Mouse (Mus musculus) right cerebral cortex, postnatal 10 days (tissue): ENCODE measurements around the gene Rabep2.
"Not testable (repeated sequence)": the region's sequence is repeated elsewhere in the genome, so short reads cannot be mapped to it uniquely, and the experiment has no call there.

Experiments used
- DNase-seq, 2 experiments: peaks; one replicate each; pipeline ENCODE4 v3.0.0; 2021; ENCODE audit warnings: low spot score in 2 of 2

Gene Rabep2

GRCm38 (mm10) chr7:126428631-126429502 is at the start of gene Rabep2:
Rabep2 (plus strand) TSS chr7:126428759.
- peak; percentile 93 to 96 for DNase-seq

GRCm38 (mm10) chr7:126383565-126383964 is 45.0 kb upstream of the Rabep2 start:
- no peak for DNase-seq

DNA sequence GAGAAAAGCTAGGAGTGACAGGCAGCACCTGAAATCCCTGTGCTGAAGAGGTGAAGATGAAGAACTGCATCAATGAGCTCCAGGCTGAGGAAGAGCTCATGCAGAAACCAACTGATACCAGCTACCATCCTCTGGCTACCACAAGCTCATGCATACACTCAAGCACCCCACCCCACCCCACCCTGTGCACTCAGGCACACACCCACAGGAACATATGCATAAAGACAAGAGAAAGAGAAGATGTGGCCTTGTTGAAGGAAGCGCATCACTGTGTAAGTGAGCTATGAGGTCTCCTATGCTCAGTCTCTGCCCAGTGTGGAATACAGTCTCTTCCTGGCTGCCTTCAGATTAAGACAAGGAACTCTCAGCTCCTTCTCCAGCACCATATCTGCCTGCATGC is 40.4 kb upstream of the Rabep2 start:
- DNase-seq, result no peak

- not testable (repeated sequence) for DNase-seq
Observed at GRCm38 (mm10) chr7:126392086-126392884, 36.3 kb upstream of the Rabep2 start.

GRCm38 (mm10) chr7:126396298-126397119 is 32.0 kb upstream of the Rabep2 start, which contains the start of gene Nfatc2ip:
Nfatc2ip (minus strand) TSS chr7:126396737.
- DNase-seq, result peak; percentile 96 to 97

GRCm38 (mm10) chr7:126397221-126397620 is 31.3 kb upstream of the Rabep2 start:
- no peak for DNase-seq

DNA sequence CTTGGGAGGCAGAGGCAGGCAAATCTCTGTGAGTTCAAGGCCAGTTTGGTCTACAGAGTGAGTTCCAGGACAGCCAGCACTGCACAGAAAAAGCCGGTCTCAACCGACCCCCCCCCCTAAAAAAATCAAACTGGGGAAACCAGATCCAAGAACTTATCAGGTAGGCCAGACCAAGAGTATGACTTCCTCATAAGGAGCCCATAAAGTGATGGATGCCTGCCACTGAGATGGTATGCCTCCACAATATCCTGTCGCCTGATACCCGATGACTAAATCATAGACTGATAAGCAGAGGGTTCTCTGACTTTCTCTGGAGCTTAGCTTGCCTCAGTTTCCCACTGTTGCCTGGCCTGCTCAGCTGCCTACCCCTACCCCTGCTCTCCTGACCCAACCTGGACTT is 30.7 kb upstream of the Rabep2 start:
- DNase-seq, result no peak

DNA sequence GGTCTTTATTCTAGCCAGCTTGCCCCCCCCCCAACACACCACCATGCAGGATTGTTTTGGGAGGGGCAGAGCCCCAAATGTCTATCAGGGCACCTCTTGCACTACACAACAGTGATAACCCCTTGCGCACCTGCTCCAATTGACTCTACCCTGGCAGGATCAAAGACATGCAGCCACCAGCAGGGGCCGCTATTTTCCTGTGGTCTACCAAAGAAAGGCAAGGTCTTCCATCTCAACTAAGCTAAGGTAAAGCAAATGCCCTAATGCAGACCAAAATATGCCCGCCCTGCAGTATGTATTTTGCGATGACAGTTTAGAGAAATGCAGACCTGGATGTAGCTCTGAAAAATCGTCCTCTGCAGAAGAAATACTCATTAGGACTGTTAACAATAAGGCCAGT is 29.0 kb upstream of the Rabep2 start:
- peak; percentile 75 to 86 for DNase-seq

GRCm38 (mm10) chr7:126402518-126402917 is 26.0 kb upstream of the Rabep2 start:
- DNase-seq, result not testable (repeated sequence)

GRCm38 (mm10) chr7:126408686-126409085 is 19.9 kb upstream of the Rabep2 start:
- DNase-seq, result no peak

- DNase-seq, result no peak
Observed at GRCm38 (mm10) chr7:126411061-126411460, 17.5 kb upstream of the Rabep2 start.

DNA sequence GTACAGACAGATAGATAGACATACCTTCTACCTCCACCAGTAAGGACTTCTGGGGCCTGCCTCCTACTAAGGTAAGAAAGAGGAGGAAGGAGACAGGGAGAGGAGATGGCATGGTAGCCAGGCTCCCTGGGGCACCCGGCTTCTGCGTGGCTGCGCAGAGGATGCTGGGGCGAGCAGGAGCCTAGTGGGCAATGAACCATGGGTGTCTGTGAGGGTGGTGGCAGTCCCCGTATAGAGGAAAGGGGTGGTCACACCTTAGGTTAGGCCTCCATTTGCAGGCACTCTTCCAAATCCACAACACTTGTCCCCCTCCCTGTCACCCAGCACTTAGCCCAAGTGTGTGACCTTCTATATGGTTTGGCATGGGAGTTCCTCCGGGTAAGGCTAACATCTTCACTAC is 13.8 kb upstream of the Rabep2 start, which contains the start of gene Cd19:
Gene Cd19 (minus strand): TSS at position 165 of the 400 bp plus-strand sequence.
- DNase-seq, result no peak

DNA sequence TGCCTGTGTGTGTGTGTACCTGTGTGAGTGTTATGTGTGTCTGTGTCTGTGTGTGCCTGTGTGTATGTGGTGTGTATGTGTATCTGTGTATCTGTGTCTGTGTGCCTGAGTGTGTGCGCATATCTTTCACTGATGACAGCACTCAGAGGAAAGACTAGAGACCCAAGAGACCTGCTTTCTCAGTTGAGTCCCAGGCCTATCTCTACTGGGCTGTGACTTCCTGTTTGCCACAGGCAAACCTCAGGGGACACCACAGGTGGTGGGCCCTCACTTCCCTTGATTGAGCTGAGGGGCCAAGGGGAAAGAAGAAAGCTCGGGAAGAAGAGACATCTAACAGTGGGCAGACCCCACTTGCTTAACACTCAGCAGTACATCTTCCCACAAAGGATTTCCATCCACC is 11.9 kb upstream of the Rabep2 start:
- no peak for DNase-seq

DNA sequence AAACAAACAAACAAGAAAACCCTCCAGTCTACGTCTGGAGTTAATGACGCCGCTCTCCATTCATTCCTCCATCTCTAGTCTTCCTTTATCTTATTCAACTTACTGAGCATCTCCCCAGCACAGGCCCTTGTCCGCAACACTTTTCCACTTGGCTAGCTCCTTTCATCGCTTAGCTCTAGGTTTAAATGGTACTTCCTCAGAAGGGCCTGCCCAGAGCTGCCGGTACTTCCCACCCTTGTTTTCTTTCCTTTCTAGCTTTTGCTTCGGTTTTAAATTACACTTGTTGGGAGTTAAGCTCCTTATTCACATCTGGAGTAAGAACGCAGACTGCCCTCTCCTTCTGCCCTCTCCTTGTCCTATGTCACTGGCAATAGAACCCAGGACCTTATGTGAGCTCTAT is 11.5 kb upstream of the Rabep2 start:
- DNase-seq, result no peak

DNA sequence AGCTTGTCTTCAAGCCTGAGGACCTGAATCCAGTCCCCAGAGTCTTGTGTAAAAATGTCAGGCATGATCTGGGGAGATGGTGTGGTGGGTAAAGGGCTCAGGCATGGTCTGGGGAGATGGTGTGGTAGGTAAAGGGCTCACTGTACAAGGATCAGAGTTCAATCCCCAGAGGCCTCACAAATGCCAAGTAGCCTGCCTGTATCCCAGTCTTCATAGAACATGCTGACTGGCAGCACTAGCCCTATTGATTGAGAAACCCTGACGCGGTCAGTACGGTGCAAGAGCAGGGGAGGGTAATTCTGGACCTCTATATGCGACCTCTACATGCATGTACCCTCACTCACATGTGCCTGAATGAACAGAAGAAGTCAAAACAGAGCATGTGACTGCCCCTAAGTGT is 11.0 kb upstream of the Rabep2 start:
- no peak for DNase-seq

GRCm38 (mm10) chr7:126418496-126418895 is 10.1 kb upstream of the Rabep2 start:
- no peak for DNase-seq

DNA sequence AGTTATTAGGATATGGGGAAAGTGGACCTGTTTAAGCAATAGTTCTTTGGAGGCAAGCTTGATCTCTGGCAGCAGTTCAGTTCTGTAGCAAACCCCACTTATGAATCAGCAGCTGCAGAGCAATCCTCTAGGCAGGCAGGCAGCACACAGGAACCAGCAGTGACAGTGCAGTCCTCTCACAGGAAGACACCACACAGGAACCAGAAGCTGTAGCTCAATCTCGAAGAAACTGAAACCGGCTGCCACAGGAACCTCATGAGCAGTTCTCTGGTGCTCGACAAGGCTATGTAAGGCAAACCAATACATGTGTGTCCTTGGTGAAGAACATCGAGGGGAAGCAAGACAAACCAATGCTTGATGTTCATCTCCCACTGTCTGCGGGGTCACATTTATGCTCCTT is 6.8 kb upstream of the Rabep2 start:
- no peak for DNase-seq

GRCm38 (mm10) chr7:126424161-126424560 is 4.4 kb upstream of the Rabep2 start:
- DNase-seq, result no peak

DNA sequence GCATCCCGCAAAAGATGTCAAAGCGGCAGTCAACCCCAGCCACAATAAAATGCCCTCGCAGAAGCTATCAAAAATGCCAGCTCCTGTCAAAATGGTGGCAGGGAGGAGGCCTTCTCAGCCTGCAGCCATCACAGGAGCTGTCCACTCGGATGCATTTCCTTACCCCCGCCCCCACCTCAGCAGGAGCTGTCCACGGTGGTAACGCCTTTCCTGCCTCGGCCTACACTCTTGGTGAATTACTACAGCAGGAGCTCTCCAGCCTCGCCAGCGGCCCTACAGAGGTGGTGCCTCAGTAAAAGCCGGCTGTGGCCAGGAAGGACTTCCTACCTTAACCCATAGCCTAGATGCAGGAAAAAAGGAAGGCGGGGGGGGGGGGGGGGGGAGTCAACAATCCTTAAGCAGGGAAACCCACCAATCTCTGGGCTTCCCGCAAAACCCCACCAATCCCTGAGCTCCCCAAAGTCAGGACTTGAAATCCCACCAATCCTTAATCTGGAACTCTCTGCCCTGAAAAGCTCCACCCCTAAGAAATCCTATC is 1.2 kb upstream of the Rabep2 start:
- no peak for DNase-seq

DNA sequence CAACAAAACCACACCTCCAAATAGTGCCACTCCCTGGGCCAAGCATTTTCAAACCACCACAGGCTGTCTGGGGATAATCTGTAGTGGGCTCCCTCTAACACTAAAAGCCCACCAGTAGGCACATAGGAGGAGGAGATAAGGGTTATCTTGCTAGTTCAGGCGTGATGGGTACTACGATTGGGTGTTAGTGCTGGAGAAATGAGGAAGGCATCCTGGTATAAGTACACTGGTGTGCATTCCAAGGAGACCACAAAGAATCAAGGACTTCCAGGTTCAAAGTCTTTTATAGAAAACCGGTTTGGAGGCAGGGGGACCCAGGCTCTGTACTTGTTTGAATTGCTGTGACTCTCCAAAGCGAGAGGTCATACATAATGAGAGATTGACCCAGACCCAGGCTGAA is 405 bp upstream of the Rabep2 start:
- DNase-seq, result no peak

DNA sequence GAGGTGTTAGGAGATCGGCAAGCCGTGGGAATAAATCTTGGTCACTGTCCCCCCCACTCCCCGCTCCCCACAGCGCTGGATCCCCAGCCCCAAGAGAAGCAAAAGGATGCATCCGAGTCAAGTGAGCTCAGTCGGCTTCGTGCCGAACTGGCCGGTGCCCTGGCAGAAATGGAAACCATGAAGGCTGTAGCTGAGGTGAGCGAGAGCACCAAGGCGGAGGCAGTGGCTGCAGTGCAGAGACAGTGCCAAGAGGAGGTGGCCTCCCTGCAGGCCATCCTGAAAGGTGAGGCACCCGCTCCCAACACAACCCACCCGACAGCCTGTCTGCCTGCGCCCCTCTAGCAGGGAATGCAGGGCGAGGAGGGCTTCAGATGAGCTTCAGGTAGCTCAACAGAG is 942 bp downstream of the Rabep2 start:
- no peak for DNase-seq

- DNase-seq, result no peak
Observed at GRCm38 (mm10) chr7:126430167-126430566, 1.6 kb downstream of the Rabep2 start.
